Mouse (Mus musculus) midbrain, embryonic 16.5 days (tissue): ENCODE results near the gene Itm2c. TPM values are rescaled to one million over a fixed set of nuclear protein-coding genes. Genes with fewer than 3 reads are reported as not detected.
A peak's percentile ranks its signal among the peaks of the same experiment; 100 is the strongest.

Experiments
- ATAC-seq: fragments of 200-750 bp; cut with Nextera tagmentation; 2 replicates; pipeline ENCODE4 v1.8.0; 2017; ENCODE audit warnings: moderate TSS enrichment
- H3K27ac ChIP-seq: fragments of 300-500 bp; sonication (generic); 2 replicates; pipeline ENCODE4 v1.5.1; 2014; ENCODE audit warnings: mild to moderate bottlenecking, low read length, mixed read lengths
- H3K27me3 ChIP-seq: fragments of 300-500 bp; sonication (generic); 2 replicates; pipeline ENCODE4 v1.6.1; 2014; ENCODE audit warnings: low read depth, low read length, mixed read lengths; ENCODE audit not compliant: control insufficient read depth, insufficient read depth
- H3K36me3 ChIP-seq: fragments of 300-500 bp; sonication (generic); 2 replicates; pipeline ENCODE4 v1.6.1; 2014; ENCODE audit warnings: mild to moderate bottlenecking, low read length, moderate library complexity, mixed read lengths; ENCODE audit not compliant: control insufficient read depth, insufficient read depth
- H3K4me1 ChIP-seq: fragments of 300-500 bp; sonication (generic); 2 replicates; pipeline ENCODE4 v1.6.1; 2014; ENCODE audit warnings: mild to moderate bottlenecking, low read length, mixed read lengths; ENCODE audit not compliant: control insufficient read depth, insufficient read depth
- H3K4me2 ChIP-seq: fragments of 300-500 bp; sonication (generic); 2 replicates; pipeline ENCODE4 v1.6.1; 2014; ENCODE audit warnings: mild to moderate bottlenecking, low read length, mixed read lengths
- H3K4me3 ChIP-seq: fragments of 300-500 bp; sonication (generic); 2 replicates; pipeline ENCODE4 v1.5.1; 2014; ENCODE audit warnings: low read depth, mild to moderate bottlenecking, low read length, moderate library complexity, mixed read lengths
- H3K9ac ChIP-seq: fragments of 300-500 bp; sonication (generic); 2 replicates; pipeline ENCODE4 v1.6.1; 2014; ENCODE audit warnings: low read depth, low read length, mixed read lengths
- H3K9me3 ChIP-seq: fragments of 300-500 bp; sonication (generic); replicated peaks from 2 replicates; pipeline ENCODE4 v1.6.1; 2014; ENCODE audit warnings: mild to moderate bottlenecking, low read length, mixed read lengths; ENCODE audit not compliant: control insufficient read depth, poor library complexity, severe bottlenecking
- WGBS: fragments of 180-500 bp; shearing (Covaris S2); extraction: QIAGEN DNeasy Blood & Tissue Kit; methylation state at CpG from one replicate; pipeline ENCODE4 v1.1.7; 2014; 5-methylcytosine and 5-hydroxymethylcytosine counted together
- polyA plus RNA-seq: library from polyadenylated mRNA; unstranded; fragments of >200 nt; fragmentation: Nextera tagmentation; extraction: Ambion mirVana; gene quantifications from 2 replicates; pipeline ENCODE4 v1.2.1, GENCODE M21; 2015

The Itm2c gene
- polyA plus RNA-seq, 1 experiment from 2014 or later: 249 TPM

DNA sequence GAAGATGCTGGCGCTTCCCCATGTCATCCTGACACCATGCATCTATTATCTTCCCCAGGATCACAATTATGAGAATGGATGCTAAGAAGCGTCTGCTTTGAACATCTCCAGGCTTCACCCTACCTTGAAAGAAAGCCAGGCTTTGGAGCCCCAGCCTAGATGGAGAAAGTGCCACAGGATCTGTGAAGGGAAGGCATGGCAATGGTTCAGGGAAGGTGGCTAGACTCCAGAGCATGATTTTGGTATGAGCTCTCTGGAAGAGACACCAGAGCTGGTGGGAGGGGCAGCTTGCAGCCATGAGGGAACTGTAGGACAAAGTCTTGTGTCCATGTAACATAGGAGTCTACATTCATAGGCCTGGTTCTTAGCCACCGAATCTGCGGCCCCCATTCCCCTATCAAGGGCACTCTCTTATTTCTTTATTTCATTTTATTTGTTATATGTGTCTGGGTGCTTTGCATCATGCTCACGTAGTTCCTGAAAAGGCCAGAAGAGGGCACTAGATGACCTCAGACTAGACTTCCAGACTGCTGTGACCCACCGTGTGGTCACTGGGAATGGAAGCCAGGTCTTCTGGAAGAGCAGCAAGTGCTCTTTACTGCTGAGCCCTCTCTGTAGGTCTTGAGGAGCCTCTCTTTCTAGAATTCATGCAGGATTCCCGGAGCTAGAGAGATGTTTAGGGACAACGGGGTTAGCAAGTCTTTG lies 41.2 kb downstream of the Itm2c start:
- Histone ChIP-seq H3K9ac (no peak overlapping the region), H3K36me3 (no peaks in the 10 kb centered on the region), H3K4me1 (peaks cover 25% of the 10 kb centered on the region), H3K27me3 (no peaks in the 10 kb centered on the region), H3K9me3 (no peaks in the 10 kb centered on the region), H3K4me3 (no peak overlapping the region), H3K27ac (no peak overlapping the region), H3K4me2 (no peak overlapping the region)
- ATAC-seq: no peak
- WGBS: 51% methylated on average over 8 of the region's 8 CpGs

DNA sequence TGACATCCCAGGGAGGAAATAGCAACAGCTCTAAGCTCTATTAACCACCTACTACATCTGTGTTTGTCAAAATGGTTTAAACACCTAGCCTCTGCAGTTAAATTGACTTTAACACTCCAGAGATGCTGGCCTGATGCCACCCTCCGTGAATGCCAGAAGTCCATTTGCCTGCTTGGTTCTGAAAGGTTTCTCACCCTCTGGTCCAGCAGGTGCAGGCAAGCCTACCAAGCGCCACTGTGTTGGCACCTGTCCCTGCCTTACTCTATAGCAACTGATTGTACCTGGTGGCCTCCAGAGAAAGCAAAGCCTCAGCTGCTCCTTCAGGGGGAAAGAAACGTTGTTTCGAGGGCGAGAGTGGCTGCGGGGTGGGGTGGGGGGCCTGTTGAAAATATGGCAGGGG lies 42.2 kb downstream of the Itm2c start:
- Histone ChIP-seq H3K4me3 (no peak overlapping the region), H3K36me3 (no peaks in the 10 kb centered on the region), H3K27me3 (no peaks in the 10 kb centered on the region), H3K9ac (no peak overlapping the region), H3K9me3 (no peaks in the 10 kb centered on the region), H3K4me2 (no peak overlapping the region), H3K4me1 (peaks cover 22% of the 10 kb centered on the region), H3K27ac (0 out of 2 replicates have a peak overlapping the region, but pooled peaks have one; percentile 5)
- 80% methylated on average over 6 of the region's 6 CpGs for WGBS
- no peak for ATAC-seq

DNA sequence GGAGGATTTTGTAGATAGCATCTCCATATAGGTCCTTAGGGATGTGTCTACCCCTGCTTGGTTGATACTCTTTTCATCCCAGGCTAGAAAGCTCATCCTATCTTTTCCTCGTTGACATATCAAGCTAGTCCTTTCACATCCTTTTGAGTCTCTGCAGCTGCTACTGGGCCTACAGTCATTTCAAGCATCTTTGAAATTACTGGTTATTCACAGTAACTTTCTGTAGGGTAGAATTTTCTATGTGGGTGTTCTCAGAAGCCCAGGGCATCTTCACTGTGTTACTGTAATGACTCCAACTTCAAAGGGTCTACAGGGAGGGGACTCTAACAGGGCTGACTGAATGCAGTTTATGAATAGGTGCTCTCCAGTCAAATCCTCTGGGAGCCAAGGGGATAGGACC lies 43.2 kb downstream of the Itm2c start:
- H3K4me1 ChIP-seq: peaks cover 22% of the 10 kb centered on the region
- H3K4me3 ChIP-seq: no peak overlapping the region
- WGBS: 63% methylated on average over 1 of the region's 1 CpGs
- H3K27ac ChIP-seq: no peak overlapping the region
- H3K27me3 ChIP-seq: no peaks in the 10 kb centered on the region
- no peak for ATAC-seq
- H3K9me3 ChIP-seq: no peaks in the 10 kb centered on the region
- no peak overlapping the region for H3K9ac ChIP-seq
- H3K4me2 ChIP-seq: no peak overlapping the region
- no peaks in the 10 kb centered on the region for H3K36me3 ChIP-seq

DNA sequence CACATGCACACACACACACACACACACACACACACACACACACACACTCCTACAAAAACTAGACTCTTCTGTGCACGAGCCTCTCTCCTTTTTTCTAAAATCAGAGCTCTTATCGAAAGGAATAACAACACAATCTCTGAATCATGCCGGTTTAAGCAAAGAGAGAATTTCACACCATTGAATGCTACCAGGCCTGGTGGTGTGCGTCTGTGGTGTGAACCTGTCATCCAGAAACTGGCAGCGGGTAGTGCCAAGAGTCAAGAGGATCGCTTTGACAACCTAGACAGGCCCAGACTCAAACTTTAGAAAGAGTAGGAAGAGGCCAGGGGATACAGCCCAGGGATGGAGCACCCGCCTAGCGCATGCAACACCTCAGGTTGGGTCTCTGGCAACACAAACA lies 48.2 kb downstream of the Itm2c start:
- no peaks in the 10 kb centered on the region for H3K36me3 ChIP-seq
- no peaks in the 10 kb centered on the region for H3K4me1 ChIP-seq
- no peak overlapping the region for H3K27ac ChIP-seq
- H3K27me3 ChIP-seq: no peaks in the 10 kb centered on the region
- H3K4me2 ChIP-seq: no peak overlapping the region
- ATAC-seq: no peak
- H3K4me3 ChIP-seq: no peak overlapping the region
- H3K9ac ChIP-seq: no peak overlapping the region
- 82% methylated on average over 8 of the region's 8 CpGs for WGBS
- H3K9me3 ChIP-seq: 0 out of 2 replicates have a peak, but pooled peaks cover 2% of the 10 kb centered on the region

DNA sequence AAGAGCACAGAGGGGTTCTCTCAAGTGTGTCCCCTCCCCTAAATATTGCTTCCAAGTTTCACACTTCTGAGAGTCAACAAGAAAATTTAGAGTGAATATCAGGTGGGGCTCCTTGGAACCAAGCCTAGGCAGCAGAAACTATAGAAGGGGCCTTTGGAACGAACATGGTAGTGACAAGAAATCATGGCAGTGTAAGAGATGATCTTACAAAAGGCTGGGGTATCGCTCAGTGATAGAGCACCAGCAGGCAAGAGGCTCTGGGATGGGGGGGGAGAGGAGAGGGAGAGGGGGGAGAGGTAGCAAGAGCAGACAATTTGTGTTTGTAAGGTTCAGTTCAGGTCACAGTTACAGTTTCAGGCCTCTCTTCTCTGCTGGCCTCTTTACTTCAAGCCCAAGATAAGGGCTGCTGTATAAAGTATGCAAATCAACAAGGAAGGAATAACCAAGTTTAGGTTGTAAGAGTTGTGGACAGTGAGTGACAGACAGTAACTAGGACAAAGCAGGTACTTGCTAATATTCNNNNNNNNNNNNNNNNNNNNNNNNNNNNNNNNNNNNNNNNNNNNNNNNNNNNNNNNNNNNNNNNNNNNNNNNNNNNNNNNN lies 55.1 kb downstream of the Itm2c start:
- H3K4me2 ChIP-seq: no peak overlapping the region
- H3K9ac ChIP-seq: no peak overlapping the region
- H3K9me3 ChIP-seq: 0 out of 2 replicates have a peak, but pooled peaks cover 2% of the 10 kb centered on the region
- H3K4me3 ChIP-seq: no peak overlapping the region
- 88% methylated on average over 2 of the region's 2 CpGs for WGBS
- H3K27me3 ChIP-seq: no peaks in the 10 kb centered on the region
- H3K36me3 ChIP-seq: no peaks in the 10 kb centered on the region
- no peak for ATAC-seq
- H3K4me1 ChIP-seq: no peaks in the 10 kb centered on the region
- no peak overlapping the region for H3K27ac ChIP-seq

DNA sequence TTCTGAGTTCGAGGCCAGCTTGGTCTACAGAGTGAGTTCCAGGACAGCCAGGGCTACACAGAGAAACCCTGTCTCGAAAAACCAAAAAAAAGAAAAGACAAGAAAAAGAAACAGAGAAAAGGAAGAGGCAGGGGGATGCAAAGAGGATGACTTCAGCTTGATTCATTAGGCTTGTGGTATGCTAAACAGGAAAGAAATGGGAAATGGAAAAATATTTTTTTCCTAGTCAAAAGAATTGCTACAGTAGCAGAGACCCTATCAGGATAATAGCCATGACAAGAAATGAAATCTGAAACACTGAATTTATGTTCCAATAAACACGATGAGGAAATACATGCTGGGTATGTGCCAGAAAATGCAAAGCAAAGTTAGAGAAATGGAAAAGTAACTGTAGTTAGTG lies 61.1 kb downstream of the Itm2c start:
- no peak for ATAC-seq
- 87% methylated on average over 3 of the region's 3 CpGs for WGBS
- H3K36me3 ChIP-seq: no peaks in the 10 kb centered on the region
- no peak overlapping the region for H3K9ac ChIP-seq
- H3K4me3 ChIP-seq: no peak overlapping the region
- no peaks in the 10 kb centered on the region for H3K27me3 ChIP-seq
- no peak overlapping the region for H3K27ac ChIP-seq
- no peak overlapping the region for H3K4me2 ChIP-seq
- H3K9me3 ChIP-seq: no peaks in the 10 kb centered on the region
- peaks cover 9% of the 10 kb centered on the region for H3K4me1 ChIP-seq

DNA sequence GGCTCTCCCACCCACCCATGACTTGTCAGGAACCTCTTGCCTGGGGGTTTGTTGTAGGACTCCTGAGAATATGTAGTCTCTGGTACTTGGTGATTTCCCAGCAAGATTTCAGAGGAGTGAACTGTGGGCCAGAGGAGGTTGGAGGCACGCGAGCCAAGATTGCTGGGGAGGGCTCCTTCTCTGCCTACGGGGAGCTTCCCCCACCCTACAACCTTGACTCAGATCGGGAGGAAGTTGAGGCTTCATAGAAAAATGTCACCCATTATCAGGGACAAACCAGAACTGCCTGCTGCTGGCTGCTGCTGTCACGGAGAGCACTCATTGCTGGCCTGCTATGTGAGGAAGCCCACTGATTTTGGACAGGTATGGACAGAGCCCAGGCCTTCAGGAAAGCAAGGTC lies 63.2 kb downstream of the Itm2c start:
- H3K36me3 ChIP-seq: no peaks in the 10 kb centered on the region

DNA sequence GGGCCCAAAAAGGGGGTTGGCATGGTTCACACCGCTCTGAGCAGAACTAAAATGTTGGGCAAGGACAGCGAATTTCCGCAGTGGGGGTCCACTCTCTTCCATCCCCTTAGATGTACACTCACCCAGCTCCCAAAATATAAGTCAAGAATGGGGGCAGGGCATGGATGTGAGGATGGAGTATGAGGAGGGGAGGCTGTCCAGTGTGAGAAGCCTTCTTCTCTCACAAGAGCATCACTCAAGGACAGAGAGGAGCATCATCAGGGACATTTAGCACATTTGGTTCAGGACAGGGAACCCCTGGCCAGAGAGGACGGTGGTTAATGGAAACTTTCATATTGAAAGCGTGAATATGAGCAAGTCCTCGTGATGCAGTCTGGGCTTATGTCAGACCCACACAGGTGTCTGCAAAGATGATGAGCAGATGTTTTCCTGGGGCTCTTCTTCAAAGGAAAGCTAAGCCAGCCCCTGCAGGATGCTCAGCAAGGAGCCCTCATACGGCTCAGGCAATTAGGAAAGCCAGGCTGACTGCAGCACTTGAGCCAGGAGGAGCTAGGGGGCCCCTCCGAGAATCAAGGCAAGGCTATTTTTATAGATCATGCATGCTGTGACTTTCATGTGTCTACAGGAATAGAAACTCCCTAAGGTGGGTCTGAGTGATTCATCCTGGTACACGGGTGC lies 64.0 kb downstream of the Itm2c start:
- Histone ChIP-seq H3K9ac (no peak overlapping the region), H3K36me3 (no peaks in the 10 kb centered on the region), H3K27me3 (no peaks in the 10 kb centered on the region), H3K27ac (0 out of 2 replicates have a peak overlapping the region, but pooled peaks have one; percentile 10), H3K4me3 (no peak overlapping the region), H3K4me2 (no peak overlapping the region), H3K9me3 (no peaks in the 10 kb centered on the region), H3K4me1 (peaks cover 9% of the 10 kb centered on the region)
- WGBS: 45% methylated on average over 9 of the region's 9 CpGs
- ATAC-seq: peak; percentile 83

More for the DNA sequence above, 63.2 kb downstream of the Itm2c start:
- H3K4me1 ChIP-seq: peaks cover 9% of the 10 kb centered on the region
- no peaks in the 10 kb centered on the region for H3K9me3 ChIP-seq
- no peak overlapping the region for H3K27ac ChIP-seq
- no peak overlapping the region for H3K4me3 ChIP-seq
- no peak for ATAC-seq
- no peak overlapping the region for H3K9ac ChIP-seq
- 77% methylated on average over 5 of the region's 5 CpGs for WGBS
- H3K4me2 ChIP-seq: no peak overlapping the region
- H3K27me3 ChIP-seq: no peaks in the 10 kb centered on the region
